Mouse (Mus musculus) forebrain, embryonic 12.5 days (tissue): Measurements from ENCODE around the gene Gm10142. TPM values are rescaled to one million over a fixed set of nuclear protein-coding genes. Genes with fewer than 3 reads are reported as not detected.
"Not testable (repeated sequence)": the region's sequence is repeated elsewhere in the genome, so short reads cannot be mapped to it uniquely, and the experiment has no call there.

ENCODE experiments used
- ATAC-seq: fragments of 200-750 bp; cut with Nextera tagmentation; 2 replicates; pipeline ENCODE4 v1.8.0; 2017; ENCODE audit warnings: moderate TSS enrichment; ENCODE audit not compliant: low FRiP score
- H3K27ac ChIP-seq: fragments of 300-500 bp; sonication (generic); 2 replicates; pipeline ENCODE4 v1.5.1; 2016; ENCODE audit warnings: mild to moderate bottlenecking
- H3K27me3 ChIP-seq: fragments of 300-500 bp; sonication (generic); 2 replicates; pipeline ENCODE4 v1.6.1; 2016; ENCODE audit warnings: mild to moderate bottlenecking
- H3K36me3 ChIP-seq: fragments of 300-500 bp; sonication (generic); replicated peaks from 2 replicates; pipeline ENCODE4 v1.6.1; 2016; ENCODE audit warnings: mild to moderate bottlenecking
- H3K4me1 ChIP-seq: fragments of 300-500 bp; sonication (generic); 2 replicates; pipeline ENCODE4 v1.6.1; 2016
- H3K4me2 ChIP-seq: fragments of 300-500 bp; sonication (generic); 2 replicates; pipeline ENCODE4 v1.6.1; 2016; ENCODE audit warnings: mild to moderate bottlenecking, moderate library complexity
- H3K4me3 ChIP-seq: fragments of 300-500 bp; sonication (generic); replicated peaks from 2 replicates; pipeline ENCODE4 v1.5.1; 2016; ENCODE audit warnings: mild to moderate bottlenecking
- H3K9ac ChIP-seq: fragments of 300-500 bp; sonication (generic); 2 replicates; pipeline ENCODE4 v1.6.1; 2016; ENCODE audit warnings: mild to moderate bottlenecking
- H3K9me3 ChIP-seq: fragments of 300-500 bp; sonication (generic); 2 replicates; pipeline ENCODE4 v1.6.1; 2016
- WGBS: fragments of 180-500 bp; shearing (Covaris S2); methylation state at CpG from one replicate; pipeline ENCODE4 v1.1.7; 2016; 5-methylcytosine and 5-hydroxymethylcytosine counted together
- polyA plus RNA-seq: library from polyadenylated mRNA; unstranded; fragments of >200 nt; fragmentation: Nextera tagmentation; extraction: Ambion mirVana; gene quantifications from 2 replicates; pipeline ENCODE4 v1.2.1, GENCODE M21; 2016

The Gm10142 gene
- polyA plus RNA-seq, 1 experiment from 2014 or later, result not detected

DNA sequence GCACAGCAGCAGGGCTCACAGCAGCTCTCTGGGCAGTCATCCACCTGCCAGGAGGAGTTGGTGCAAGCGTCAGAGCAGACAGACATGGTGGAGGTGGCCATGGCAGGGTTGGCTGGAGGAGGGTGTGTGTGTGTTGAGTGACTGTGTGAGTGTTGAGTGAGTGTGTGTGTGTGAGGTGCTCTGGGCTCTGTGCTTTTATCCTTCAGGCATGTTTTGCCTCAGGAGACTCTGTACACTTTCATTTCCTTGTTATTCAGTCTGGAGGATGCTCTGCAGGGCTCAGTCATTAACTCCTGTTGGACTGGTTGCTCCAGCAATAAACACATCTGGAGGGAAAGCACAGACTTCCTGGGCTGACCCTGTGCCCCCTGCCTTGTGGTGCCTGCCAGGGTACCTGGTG lies 35.6 kb downstream of the Gm10142 start, which contains the start of gene Gm9736:
TSS of gene Gm9736 (minus strand) at position 101 of the 400 bp plus-strand sequence.
- not testable (repeated sequence) for H3K9ac ChIP-seq, H3K27me3 ChIP-seq, H3K4me2 ChIP-seq, H3K36me3 ChIP-seq, ATAC-seq, H3K4me3 ChIP-seq, H3K27ac ChIP-seq, H3K4me1 ChIP-seq, H3K9me3 ChIP-seq
- WGBS, result 86% methylated on average over 1 of the region's 1 CpGs

- 67% methylated on average over 3 of the region's 3 CpGs for WGBS
- H3K4me3 ChIP-seq, H3K9me3 ChIP-seq, H3K4me2 ChIP-seq, H3K36me3 ChIP-seq, H3K9ac ChIP-seq, H3K27ac ChIP-seq, H3K27me3 ChIP-seq, ATAC-seq, H3K4me1 ChIP-seq: not testable (repeated sequence)
Measured at GRCm38 (mm10) chr10:77752312-77752711, 36.7 kb downstream of the Gm10142 start.

GRCm38 (mm10) chr10:77753448-77753847 lies 37.8 kb downstream of the Gm10142 start:
- no peaks in the 10 kb centered on the region for H3K4me1 ChIP-seq
- H3K36me3 ChIP-seq, result no peaks in the 10 kb centered on the region
- ATAC-seq, result no peak
- no peak overlapping the region for H3K9ac ChIP-seq
- no peaks in the 10 kb centered on the region for H3K27me3 ChIP-seq
- H3K27ac ChIP-seq, result no peak overlapping the region
- no peak overlapping the region for H3K4me3 ChIP-seq
- no peak overlapping the region for H3K4me2 ChIP-seq
- no peaks in the 10 kb centered on the region for H3K9me3 ChIP-seq

DNA sequence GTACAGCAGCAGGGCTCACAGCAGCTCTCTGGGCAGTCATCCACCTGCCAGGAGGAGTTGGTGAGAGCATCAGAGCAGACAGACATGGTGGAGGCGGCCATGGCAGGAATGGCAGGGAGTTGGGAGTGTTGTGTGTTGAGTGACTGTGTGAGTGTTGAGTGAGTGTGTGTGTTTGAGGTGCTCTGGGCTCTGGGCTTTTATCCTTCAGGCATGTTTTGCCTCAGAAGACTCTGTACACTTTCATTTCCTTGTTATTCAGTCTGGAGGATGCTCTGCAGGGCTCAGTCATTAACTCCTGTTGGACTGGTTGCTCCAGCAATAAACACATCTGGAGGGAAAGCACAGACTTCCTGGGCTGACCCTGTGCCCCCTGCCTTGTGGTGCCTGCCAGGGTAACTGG lies 44.0 kb downstream of the Gm10142 start, which contains the start of gene Gm3233:
TSS of gene Gm3233 (minus strand) at position 101 of the 400 bp plus-strand sequence.
- ATAC-seq, H3K27ac ChIP-seq, H3K4me1 ChIP-seq, H3K9ac ChIP-seq, H3K36me3 ChIP-seq, H3K27me3 ChIP-seq, H3K9me3 ChIP-seq, H3K4me3 ChIP-seq, H3K4me2 ChIP-seq: not testable (repeated sequence)
- WGBS, result no CpG with 5 or more reads among the region's 1 CpGs

Other genes with a start within 250 kb of the Gm10142 start
- gene Fam207a, start 200.0 kb upstream of the Gm10142 start, polyA plus RNA-seq, result 39.4 and 44.1 TPM in 2 replicates
- 0.64 and 0.74 TPM in 2 replicates for gene Itgb2, start 185.6 kb upstream of the Gm10142 start, polyA plus RNA-seq
- gene Pttg1ip, start 134.1 kb upstream of the Gm10142 start, polyA plus RNA-seq, result 61.9 and 64.6 TPM in 2 replicates
- 322 and 326 TPM in 2 replicates for gene Sumo3, start 109.7 kb upstream of the Gm10142 start, polyA plus RNA-seq
- gene Gm49325, start 109.6 kb upstream of the Gm10142 start, polyA plus RNA-seq, result 15.7 and 23.4 TPM in 2 replicates
- 87.0 and 92.7 TPM in 2 replicates for gene Ube2g2, start 93.5 kb upstream of the Gm10142 start, polyA plus RNA-seq
- 0.46 and 0.92 TPM in 2 replicates for gene Tspear, start 29.2 kb upstream of the Gm10142 start, polyA plus RNA-seq
- not detected in 2 replicates for gene Gm19402, start 25.1 kb upstream of the Gm10142 start, polyA plus RNA-seq
- gene Gm9508, start 18.6 kb upstream of the Gm10142 start, polyA plus RNA-seq, result not detected in 2 replicates
- not detected in 2 replicates for gene Gm10272, start 9.2 kb upstream of the Gm10142 start, polyA plus RNA-seq
- not detected in 2 replicates for gene Gm10024, start 4.3 kb upstream of the Gm10142 start, polyA plus RNA-seq
- gene Krtap12-1, start 4.8 kb downstream of the Gm10142 start, polyA plus RNA-seq, result not detected in 2 replicates
- gene Gm10100, start 10.7 kb downstream of the Gm10142 start, polyA plus RNA-seq, result not detected in 2 replicates
- gene Gm18596, start 26.8 kb downstream of the Gm10142 start, polyA plus RNA-seq, result not detected in 2 replicates
- not detected in 2 replicates for gene Gm9736, start 35.5 kb downstream of the Gm10142 start, polyA plus RNA-seq
- gene Gm3233, start 43.9 kb downstream of the Gm10142 start, polyA plus RNA-seq, result not detected in 2 replicates
- not detected in 2 replicates for gene Gm3238, start 55.5 kb downstream of the Gm10142 start, polyA plus RNA-seq
- gene Gm7138, start 61.1 kb downstream of the Gm10142 start, polyA plus RNA-seq, result not detected in 2 replicates
- gene Gm3250, start 66.7 kb downstream of the Gm10142 start, polyA plus RNA-seq, result not detected in 2 replicates
- gene Gm7137, start 72.4 kb downstream of the Gm10142 start, polyA plus RNA-seq, result not detected in 2 replicates
- not detected in 2 replicates for gene Gm9639, start 79.3 kb downstream of the Gm10142 start, polyA plus RNA-seq
- gene Gm19668, start 83.3 kb downstream of the Gm10142 start, polyA plus RNA-seq, result not detected in 2 replicates
- not detected in 2 replicates for gene Gm9507, start 96.0 kb downstream of the Gm10142 start, polyA plus RNA-seq
- gene Gm2696, start 98.9 kb downstream of the Gm10142 start, polyA plus RNA-seq, result not detected in 2 replicates
- gene Krtap10-4, start 111.3 kb downstream of the Gm10142 start, polyA plus RNA-seq, result not detected in 2 replicates
- not detected in 2 replicates for gene Krtap10-10, start 120.1 kb downstream of the Gm10142 start, polyA plus RNA-seq
- gene Gm36176, start 131.0 kb downstream of the Gm10142 start, polyA plus RNA-seq, result not detected in 2 replicates
- gene Gm10318, start 137.1 kb downstream of the Gm10142 start, polyA plus RNA-seq, result not detected in 2 replicates
- not detected in 2 replicates for gene Gm3285, start 146.2 kb downstream of the Gm10142 start, polyA plus RNA-seq
- gene Lrrc3, start 186.7 kb downstream of the Gm10142 start, polyA plus RNA-seq, result 4.4 and 4.7 TPM in 2 replicates